Comparison of ENCODE assay signal across 24 mouse cellular contexts in genomic region chr4:138082466-138082865, GRCm38 (mm10).
"Had no signal": no experiment of that assay in that cellular context is flagged by ENCODE, and none has a peak within 500 bp of the region (broad histone marks: within the 10 kb centered on the region; RNA-seq: fewer than 3 reads in every experiment).

No protein-coding gene starts in this region.

- H3K9ac ChIP-seq: kidney, embryonic 15.5 days; limb, embryonic 12.5 days; limb, embryonic 15.5 days; liver, embryonic 14.5 days; liver, postnatal 0 days; lung, embryonic 14.5 days; neural tube, embryonic 12.5 days; neural tube, embryonic 15.5 days had no signal

- H3K27me3 ChIP-seq: kidney, embryonic 15.5 days; limb, embryonic 12.5 days; limb, embryonic 15.5 days; megakaryocyte, embryonic 14.5 days; neural tube, embryonic 12.5 days; neural tube, embryonic 15.5 days had no signal

- H3K27ac ChIP-seq: kidney, embryonic 15.5 days; limb, embryonic 12.5 days; limb, embryonic 15.5 days; liver, embryonic 14.5 days; neural tube, embryonic 12.5 days; neural tube, embryonic 15.5 days had no signal

- DNase-seq: kidney, adult 11 months; kidney, adult 8-10 months; kidney, postnatal 10 days; kidney, postnatal 36 days; left cerebral cortex, postnatal 4 days; liver, postnatal 0 days; lung, embryonic 14.5 days; midbrain, embryonic 14.5 days; right cerebral cortex, adult 18-20 months; right cerebral cortex, postnatal 14 days; right cerebral cortex, postnatal 4 days; spleen, adult 18-20 months; thymus, adult 18-20 months; thymus, postnatal 36 days had no signal

- ATAC-seq: liver, postnatal 0 days; lung, postnatal 0 days had no signal

- H3K9me3 ChIP-seq: kidney, embryonic 15.5 days; limb, embryonic 12.5 days; limb, embryonic 15.5 days; megakaryocyte, embryonic 14.5 days; neural tube, embryonic 12.5 days; neural tube, embryonic 15.5 days had no signal

- H3K4me2 ChIP-seq: kidney, embryonic 15.5 days; limb, embryonic 12.5 days; limb, embryonic 15.5 days; liver, embryonic 11.5 days; lung, embryonic 14.5 days; midbrain, embryonic 11.5 days; neural tube, embryonic 12.5 days; neural tube, embryonic 15.5 days had no signal

- H3K4me1 ChIP-seq: limb, embryonic 15.5 days; neural tube, embryonic 12.5 days had no signal

- H3K4me3 ChIP-seq: kidney, embryonic 15.5 days; limb, embryonic 12.5 days; limb, embryonic 15.5 days; megakaryocyte, embryonic 14.5 days; neural tube, embryonic 12.5 days; neural tube, embryonic 15.5 days had no signal
